Mouse (Mus musculus) small intestine, adult 2 months (tissue): ENCODE results near the gene Tmem170b.

Experiments
- CTCF ChIP-seq: fragments of 200-500 bp; IDR thresholded peaks from 2 replicates; pipeline ENCODE4 v1.5.1; 2012; ENCODE audit warnings: low read depth, mild to moderate bottlenecking, control low read depth, inconsistent platforms, low read length, moderate library complexity, mixed read lengths; ENCODE audit not compliant: insufficient replicate concordance, insufficient read length; ENCODE audit errors: extremely low read depth
- POLR2A ChIP-seq: fragments of 200-500 bp; IDR thresholded peaks from 2 replicates; pipeline ENCODE4 v1.6.1; 2012; ENCODE audit warnings: low read depth, mild to moderate bottlenecking, control low read depth, inconsistent platforms, low read length, moderate library complexity

DNA sequence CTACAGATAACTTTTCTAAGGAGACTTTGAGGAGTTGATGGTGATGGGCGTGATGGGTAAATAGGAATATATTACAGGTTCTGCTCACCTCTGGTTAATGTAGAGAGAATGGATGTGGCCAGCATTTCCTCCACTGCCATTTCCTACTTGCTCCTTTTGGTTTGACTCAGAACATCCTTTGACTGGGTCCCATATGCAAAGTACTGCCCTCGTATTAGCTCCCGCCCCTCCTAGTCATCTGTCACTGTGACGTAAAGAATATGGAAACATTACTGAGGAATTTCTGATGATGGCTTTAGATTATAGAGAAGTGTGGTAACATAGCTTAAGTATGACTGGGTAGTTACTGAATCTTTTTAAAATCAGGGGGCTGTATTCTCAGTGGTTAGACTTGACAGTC, 32.4 kb downstream of the Tmem170b start:
- TF ChIP-seq CTCF, result no peak
- TF ChIP-seq POLR2A, result no peak
